Mouse (Mus musculus) gastrocnemius, postnatal 36 days (tissue): ENCODE measurements around the gene Kcnj14. TPM values are rescaled to one million over a fixed set of nuclear protein-coding genes. Genes with fewer than 3 reads are reported as not detected.

Experiments
- DNase-seq, 2 experiments: peaks; one replicate each; pipeline ENCODE4 v3.0.0; 2022
- intact Hi-C: fragments of 180-260 bp; cut with DNase I; formaldehyde crosslinking; loops from one replicate; pipeline ENCODE4 v1.15.1; 2025
- long read RNA-seq, 2 experiments: library from polyadenylated mRNA; stranded (forward); transcript quantifications; one replicate each; pipeline ENCODE4 v2.0.0; 2021
- total RNA-seq, 2 experiments: library from RNA; stranded (reverse); gene quantifications; 2 replicates each; pipeline ENCODE4 v1.2.3; 2021

Gene Kcnj14
- total RNA-seq: under 1 TPM; 0.15 to 0.27 TPM
- long read RNA-seq, experiment 1: 0 reads
- long read RNA-seq, experiment 2: 0 reads

GRCm38 (mm10) chr7:45824598-45824997, at the start of gene Kcnj14:
TSS of gene Kcnj14 (minus strand) at chr7:45824782.
- intact Hi-C loops: no loop called here
- no peak for DNase-seq

DNA sequence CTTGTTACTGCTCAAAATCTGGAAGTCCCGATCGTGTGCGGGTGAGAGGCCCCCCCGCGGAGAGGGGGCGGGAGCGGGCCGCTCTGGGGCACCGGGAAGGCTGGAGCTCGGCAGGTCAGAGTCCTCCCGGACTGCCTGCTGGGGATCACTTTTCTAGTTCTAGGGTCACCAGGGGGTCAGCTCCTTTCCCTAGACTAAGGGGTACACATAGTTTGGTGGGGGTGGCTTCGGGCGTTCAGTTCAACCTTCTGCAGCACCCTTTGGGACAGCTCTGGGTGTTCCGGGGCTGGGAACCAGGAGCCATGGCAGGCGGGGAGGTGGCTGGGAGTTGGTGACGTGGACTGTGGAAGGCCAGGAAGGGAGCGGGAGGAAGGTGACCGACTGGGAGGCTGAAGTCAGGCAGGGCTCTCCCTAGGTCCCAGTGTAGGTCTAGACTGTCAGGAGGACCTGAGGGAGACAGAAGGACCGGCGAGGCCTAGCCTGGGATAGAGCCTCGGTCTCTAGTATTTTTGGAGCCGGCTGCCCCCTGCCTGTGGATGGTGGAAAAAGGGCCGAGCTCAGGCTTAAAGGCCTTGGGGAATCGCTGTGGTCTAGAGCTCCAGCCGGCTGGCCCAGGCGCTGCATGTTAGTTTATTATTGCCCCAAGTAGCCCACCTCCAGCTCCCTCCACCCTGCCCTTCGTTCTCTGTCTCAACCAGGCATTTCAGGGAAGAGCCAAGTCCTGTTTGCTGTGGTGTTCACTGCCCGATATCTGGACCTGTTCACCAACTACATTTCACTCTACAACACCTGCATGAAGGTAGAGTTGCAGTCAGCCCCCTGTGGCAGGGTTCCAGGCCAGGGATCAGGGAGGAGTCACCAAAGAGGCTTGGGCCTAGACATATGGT, 48.7 kb upstream of the Kcnj14 start:
- DNase-seq: peak; percentile 55 to 68
- intact Hi-C loops: loop anchor here (2.0 to 5.0 kb wide), 2 partner anchors 61 to 134 kb away; no protein-coding TSS in a partner anchor

DNA sequence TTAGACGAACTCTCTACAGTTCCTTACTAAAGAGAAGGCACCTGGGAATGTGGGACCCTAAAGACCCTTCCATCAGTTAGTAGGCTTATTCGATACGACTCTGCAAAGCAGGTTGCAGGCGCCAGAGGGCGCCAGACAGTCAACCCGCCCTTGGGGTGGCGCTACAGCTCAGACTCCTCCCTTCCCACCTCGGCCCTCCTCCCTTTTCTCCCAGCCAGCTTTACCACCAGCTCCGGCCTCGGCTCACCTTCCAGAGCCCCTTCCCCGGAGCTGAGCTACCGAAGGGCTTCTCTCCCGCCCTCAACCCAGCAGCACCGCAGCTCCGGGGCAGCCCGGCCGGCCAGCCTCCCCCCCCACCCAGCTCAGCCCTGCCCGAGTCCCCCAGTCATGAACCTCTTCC, 48.0 kb upstream of the Kcnj14 start, which contains the start of gene Kdelr1:
Kdelr1 (plus strand) TSS at position 149 of the 400 bp plus-strand sequence.
- intact Hi-C loops: loop anchor here (2.0 to 5.0 kb wide), 2 partner anchors 62 to 135 kb away; no protein-coding TSS in a partner anchor
- peak; percentile 82 to 86 for DNase-seq

- DNase-seq: no peak
- intact Hi-C loops: loop anchor here (5.0 kb wide), 1 partner anchor 137 kb away; no protein-coding TSS in a partner anchor
Measured at GRCm38 (mm10) chr7:45870282-45871058, 45.9 kb upstream of the Kcnj14 start.

GRCm38 (mm10) chr7:45869787-45870186, 45.2 kb upstream of the Kcnj14 start:
- DNase-seq: no peak
- intact Hi-C loops: loop anchor here (5.0 kb wide), 1 partner anchor 138 kb away; no protein-coding TSS in a partner anchor

DNA sequence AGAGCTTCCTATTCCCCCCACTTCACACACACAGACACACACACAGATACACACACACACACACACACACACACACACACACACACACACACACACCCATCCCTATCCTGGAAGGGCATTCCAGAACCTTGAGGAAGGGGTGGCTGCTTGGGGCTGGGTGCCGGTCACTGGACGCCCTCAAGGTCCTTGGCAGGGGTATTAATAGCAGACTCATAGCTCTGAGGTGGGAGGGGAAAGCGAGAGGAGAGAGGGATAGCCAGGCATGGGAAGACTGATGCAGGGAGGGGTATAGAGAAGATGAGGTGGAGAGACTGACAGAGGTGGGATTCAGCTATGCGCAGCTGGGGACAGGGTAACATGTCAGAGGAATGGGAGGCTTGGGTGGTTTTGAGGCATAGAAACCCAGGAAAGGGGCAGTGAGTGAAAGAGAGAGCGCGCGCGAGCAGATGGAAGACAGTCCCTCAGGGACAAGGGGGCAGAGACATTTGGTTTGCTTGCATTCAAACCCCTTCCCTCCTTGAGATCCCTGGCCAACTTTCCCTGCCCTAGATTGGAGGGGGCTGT, 44.6 kb upstream of the Kcnj14 start:
- intact Hi-C loops: no loop called here
- no peak for DNase-seq

DNA sequence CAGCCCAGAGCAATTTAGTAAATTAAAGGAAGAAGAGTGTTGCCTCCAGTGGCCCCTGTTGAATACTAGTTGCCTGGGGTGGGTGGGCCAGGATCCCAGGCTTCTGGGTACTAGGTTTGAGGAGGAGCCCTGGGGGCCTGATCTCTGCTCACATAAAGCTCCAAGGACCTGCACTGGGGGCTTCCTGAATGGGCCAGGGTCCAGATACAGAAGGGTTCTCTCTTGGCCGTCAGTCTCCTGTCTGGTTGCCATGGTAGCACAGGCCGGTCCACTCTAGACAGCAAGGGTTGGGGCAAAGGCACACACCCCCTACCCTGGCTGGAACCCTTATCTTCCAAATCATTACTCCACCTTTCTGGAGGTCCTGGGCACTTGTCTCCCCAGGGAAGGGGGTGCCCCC, 43.3 kb upstream of the Kcnj14 start:
- no peak for DNase-seq
- intact Hi-C loops: no loop called here

GRCm38 (mm10) chr7:45865925-45866910, 41.6 kb upstream of the Kcnj14 start:
- intact Hi-C loops: no loop called here
- DNase-seq: peak; percentile 89 to 91

DNA sequence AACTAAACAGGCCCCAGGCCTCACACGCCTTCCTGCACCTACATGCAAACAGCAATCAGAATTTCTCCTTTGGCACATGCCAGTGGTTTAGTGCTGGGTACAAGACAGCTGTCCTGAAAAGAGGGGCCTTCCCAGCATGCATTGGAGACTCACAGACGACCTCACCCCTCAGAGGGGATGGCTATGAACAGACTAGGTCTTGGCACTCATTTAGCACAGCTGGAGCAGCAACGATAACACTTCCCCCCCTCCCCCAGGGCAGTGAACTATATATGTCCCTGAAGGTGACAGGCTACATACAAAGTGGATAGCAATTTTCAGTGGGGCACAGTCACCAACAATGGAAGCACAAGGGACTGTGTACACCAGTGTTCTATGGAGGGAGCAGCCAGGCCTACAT, 39.9 kb upstream of the Kcnj14 start:
- DNase-seq: no peak
- intact Hi-C loops: no loop called here

- DNase-seq: no peak
- intact Hi-C loops: no loop called here
Measured at GRCm38 (mm10) chr7:45862804-45863203, 38.2 kb upstream of the Kcnj14 start.

- intact Hi-C loops: no loop called here
- DNase-seq: no peak
Measured at GRCm38 (mm10) chr7:45859008-45859407, 34.4 kb upstream of the Kcnj14 start.

GRCm38 (mm10) chr7:45856950-45857901, 32.6 kb upstream of the Kcnj14 start:
- DNase-seq: no peak
- intact Hi-C loops: no loop called here

DNA sequence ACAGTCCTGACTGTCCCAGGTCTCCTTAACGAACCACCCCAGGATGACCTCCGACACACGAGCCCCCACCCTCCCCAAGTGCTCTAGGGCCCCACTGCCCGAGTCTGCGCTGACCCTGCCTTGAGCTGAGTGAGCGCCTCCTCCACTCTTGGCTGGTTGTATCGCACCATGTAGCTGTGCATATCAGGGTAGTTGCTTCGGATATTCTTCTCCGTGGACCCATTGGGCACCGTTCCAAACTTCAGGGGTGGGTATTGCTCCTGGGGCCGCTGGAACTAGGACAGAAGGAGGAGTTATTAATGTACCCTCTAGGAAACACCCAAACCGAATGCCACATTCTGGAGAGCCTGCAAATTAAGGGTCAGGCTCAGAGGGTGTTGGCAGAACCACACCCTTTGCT, 28.5 kb upstream of the Kcnj14 start:
- intact Hi-C loops: no loop called here
- no peak for DNase-seq

DNA sequence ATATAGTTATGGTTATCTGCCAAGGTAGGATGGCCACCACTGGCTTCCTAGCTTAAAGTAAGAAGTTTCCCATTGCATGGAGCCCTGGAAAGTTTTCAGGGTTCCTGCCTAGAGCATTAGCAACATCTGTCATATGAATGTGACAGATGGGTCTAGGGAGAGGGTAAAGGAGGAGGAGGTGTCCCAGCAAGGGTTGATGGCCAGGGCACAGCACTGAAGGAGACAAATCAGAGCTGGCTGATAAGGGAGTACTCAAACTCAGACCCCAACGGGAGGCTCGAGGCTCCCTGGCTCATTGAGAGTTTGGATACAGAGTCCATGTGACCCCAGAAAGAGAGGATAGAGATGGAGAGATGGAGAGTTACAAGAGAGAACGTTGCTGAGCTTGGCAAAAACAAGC, 26.1 kb upstream of the Kcnj14 start:
- intact Hi-C loops: no loop called here
- DNase-seq: no peak

DNA sequence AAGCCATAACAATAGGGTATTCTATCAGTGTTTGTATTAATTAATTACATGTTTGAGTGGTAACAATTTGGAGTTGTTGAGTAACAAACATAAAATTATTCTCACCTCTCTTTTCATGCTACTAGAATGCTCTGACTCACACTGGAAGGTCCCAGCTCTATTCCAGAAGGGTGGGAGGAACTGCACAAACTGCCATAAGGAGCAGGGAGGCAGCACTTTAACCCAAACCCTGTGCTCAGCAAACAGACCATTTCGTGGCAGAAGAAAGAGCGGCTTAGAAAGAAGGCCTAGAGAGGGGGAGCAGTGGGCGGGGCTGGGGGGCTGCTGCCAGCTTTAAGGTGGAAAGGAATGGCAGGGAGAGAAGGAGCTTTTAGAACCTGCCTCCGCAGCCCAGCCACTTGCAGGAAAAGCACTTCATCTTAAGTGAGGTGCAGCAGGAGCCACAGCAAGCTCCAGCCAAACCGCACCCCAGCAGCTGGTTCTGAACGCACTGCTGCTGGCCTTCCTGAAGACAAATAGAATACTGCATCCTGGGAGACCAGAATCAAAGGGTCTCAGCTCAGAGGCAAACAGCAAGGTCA, 24.0 kb upstream of the Kcnj14 start:
- intact Hi-C loops: no loop called here
- no peak for DNase-seq

GRCm38 (mm10) chr7:45842950-45843744, 18.6 kb upstream of the Kcnj14 start:
- intact Hi-C loops: no loop called here
- DNase-seq: no peak

DNA sequence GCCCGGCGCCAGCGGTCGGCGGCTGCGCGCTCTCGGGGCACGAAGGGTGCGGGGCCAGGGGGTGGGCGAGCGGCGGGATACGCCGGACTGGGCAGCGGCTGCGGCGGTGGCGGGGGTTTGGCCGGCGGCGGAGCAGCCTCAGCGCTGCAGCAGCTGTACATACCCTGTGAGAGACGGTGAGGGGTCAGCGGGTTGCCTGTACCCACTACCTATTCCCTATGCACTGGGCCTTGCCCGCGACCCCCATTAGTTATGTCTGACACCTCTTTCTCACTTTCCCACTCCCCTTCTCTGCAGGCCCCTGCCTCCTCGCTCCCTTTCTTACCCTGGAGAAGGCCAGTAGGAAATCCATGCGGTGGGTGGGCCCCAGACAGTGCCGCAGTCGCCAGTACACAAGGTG, 9.3 kb upstream of the Kcnj14 start:
- intact Hi-C loops: no loop called here
- DNase-seq: no peak
